ENCODE assay signal across 25 mouse cellular contexts in the genomic region with DNA sequence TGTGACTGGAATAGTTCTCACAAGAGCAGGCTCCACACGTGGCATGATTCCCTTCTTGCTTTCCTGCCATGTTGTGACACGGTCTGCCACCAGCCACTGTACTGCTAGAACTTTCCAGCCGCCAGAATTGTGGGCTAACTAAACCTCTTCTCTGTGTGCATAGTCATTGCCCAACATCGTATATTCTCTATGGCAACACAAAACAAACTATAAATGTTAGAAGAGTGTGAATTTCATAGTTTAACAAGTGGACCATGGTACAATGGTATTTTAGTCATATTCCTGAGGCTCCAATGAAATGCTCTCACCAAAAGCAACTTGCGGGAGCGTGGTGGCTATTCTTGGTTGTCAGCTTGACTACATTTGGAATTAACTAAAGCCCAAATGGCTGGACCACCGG. TPM values are rescaled to one million over a fixed set of nuclear protein-coding genes. Genes with fewer than 3 reads are reported as not detected.
DNase-seq lines count a peak whose midpoint lies in the region; TF ChIP-seq lines count a peak whose summit lies in the region.
"Had no signal": no experiment of that assay in that cellular context is flagged by ENCODE, and none has a peak within 500 bp of the region (broad histone marks: within the 10 kb centered on the region; RNA-seq: fewer than 3 reads in every experiment).

No protein-coding gene starts in this region.

- 64% methylated on average over 7 of the region's 7 CpGs for WGBS in lung, adult 2 months

- TF ChIP-seq POLR2A in lung, adult 2 months (IDR thresholded peaks at IDR 0.05; ENCODE audit: borderline replicate concordance, extremely low read depth, low read depth, low read length): no peak

- H3K4me1 ChIP-seq in lung, adult 2 months (ENCODE audit: control insufficient read depth, insufficient read depth, low read length): no peaks in the 10 kb centered on the region
- H3K4me1 ChIP-seq: embryonic facial prominence, embryonic 10.5 days; embryonic facial prominence, embryonic 12.5 days; forebrain, embryonic 13.5 days; forebrain, embryonic 15.5 days had no signal

- no peak overlapping the region for H3K4me3 ChIP-seq in lung, adult 2 months (replicated peaks; ENCODE audit: extremely low read depth, low read depth, low read length)
- H3K4me3 ChIP-seq: embryonic facial prominence, embryonic 10.5 days; embryonic facial prominence, embryonic 12.5 days; forebrain, embryonic 13.5 days; forebrain, embryonic 15.5 days had no signal

- intact Hi-C loops in left cerebral cortex, postnatal 14 days (cut with DNase I): no loop called here

- peak; percentile 29 to 76 for DNase-seq in left cerebral cortex, postnatal 14 days (ENCODE audit: low spot score in 2 of 2)
- no peak for DNase-seq in left cerebral cortex, adult 18-20 months (ENCODE audit: low spot score in 2 of 2)
- DNase-seq in right cerebral cortex, postnatal 14 days: peak; percentile 41
- DNase-seq in right cerebral cortex, postnatal 25 days: no peak
- DNase-seq in brain, adult 2 months (ENCODE audit: low read depth, low spot score): peak; percentile 39
- peak; percentile 39 for DNase-seq in telencephalon, adult 2 months (ENCODE audit: low read depth, low spot score)
- no peak for DNase-seq in lung, adult 2 months
- DNase-seq in adrenal gland, adult 8-10 months: no peak
- DNase-seq: adrenal gland, postnatal 10 days; adrenal gland, postnatal 25 days; cerebellum, adult 11-12 months; cerebellum, adult 2 months; cerebellum, adult 9-10 months; cerebellum, postnatal 10 days; cerebellum, postnatal 25 days; forebrain, postnatal 0 days had no signal

- no peak for TF ChIP-seq CTCF in lung, adult 2 months (IDR thresholded peaks at IDR 0.05; ENCODE audit: insufficient read depth, low read length)

RNA-seq across cellular contexts. Expression of gene Usp31, which starts 10.0 kb away (rescaled TPM):
- 10 to 100 TPM; 59.1 to 61.4 TPM for total RNA-seq in left cerebral cortex, postnatal 14 days (2021)
- total RNA-seq in left cerebral cortex, adult 18-20 months (2021): 10 to 100 TPM; 73.2 to 75.9 TPM
- polyA plus RNA-seq in lung, adult 2 months (2012; rRNA removed): 5.5 and 6.6 TPM in 2 replicates
- 10 to 100 TPM; 14.1 to 18.5 (median 16.1) TPM for total RNA-seq in adrenal gland, adult 8-10 months (2022)

RNA-seq across cellular contexts. Expression of gene Scnn1g, which starts 17.2 kb away (rescaled TPM):
- under 1 TPM; 0.15 to 0.17 TPM for total RNA-seq in left cerebral cortex, postnatal 14 days (2021)
- under 1 TPM; 0.14 to 0.28 TPM for total RNA-seq in left cerebral cortex, adult 18-20 months (2021)
- 83.2 and 89.5 TPM in 2 replicates for polyA plus RNA-seq in lung, adult 2 months (2012; rRNA removed)
- under 1 TPM in 1 of 4 experiments, not detected in 3; 0.10 TPM for total RNA-seq in adrenal gland, adult 8-10 months (2022)
- total RNA-seq: adrenal gland, adult 18-20 months had no signal
- polyA plus RNA-seq: activated CD4-positive, CD25-positive, alpha-beta regulatory T cell, adult 4 months; C2C12; forebrain, embryonic 11.5 days; forebrain, embryonic 13.5 days; forebrain, embryonic 15.5 days; forebrain, postnatal 0 days; G1E had no signal

Comparison
In these comparisons a context has a peak if more than half of its experiments do, and no peak if none do; other contexts are left out.
1. DNase-seq: peak in left cerebral cortex, postnatal 14 days (2 of 2), right cerebral cortex, postnatal 14 days (single experiment), brain, adult 2 months (single experiment) and telencephalon, adult 2 months (single experiment); none in left cerebral cortex, adult 18-20 months (0 of 2), right cerebral cortex, postnatal 25 days (single experiment), lung, adult 2 months (single experiment) and adrenal gland, adult 8-10 months (single experiment).